In genomic region chr5:146933466-146933865, GRCm38 (mm10) we compare ENCODE assay signal across 26 mouse cellular contexts. TPM values are rescaled to one million over a fixed set of nuclear protein-coding genes. Genes with fewer than 3 reads are reported as not detected.
DNase-seq lines count a peak whose midpoint lies in the region; ATAC-seq and TF ChIP-seq lines count a peak whose summit lies in the region.
"Had no signal": no experiment of that assay in that cellular context is flagged by ENCODE, and none has a peak within 500 bp of the region (broad histone marks: within the 10 kb centered on the region; RNA-seq: fewer than 3 reads in every experiment).

No protein-coding gene starts in this region.

- H3K9me3 ChIP-seq in E14TG2a.4 (ENCODE audit: low read length): no peaks in the 10 kb centered on the region
- H3K9me3 ChIP-seq in midbrain, embryonic 13.5 days: no peaks in the 10 kb centered on the region
- H3K9me3 ChIP-seq in kidney, embryonic 14.5 days (ENCODE audit: control insufficient read depth, low read length): no peaks in the 10 kb centered on the region
- H3K9me3 ChIP-seq: G1E had no signal

- no peak overlapping the region for H3K4me2 ChIP-seq in midbrain, embryonic 13.5 days (replicated peaks)
- no peak overlapping the region for H3K4me2 ChIP-seq in kidney, embryonic 14.5 days (replicated peaks; ENCODE audit: low read depth, low read length)

- no peaks in the 10 kb centered on the region for H3K36me3 ChIP-seq in E14TG2a.4 (ENCODE audit: insufficient read depth, low read length)
- no peaks in the 10 kb centered on the region for H3K36me3 ChIP-seq in midbrain, embryonic 13.5 days
- no peaks in the 10 kb centered on the region for H3K36me3 ChIP-seq in kidney, embryonic 14.5 days (ENCODE audit: control insufficient read depth, insufficient read depth, low read length)
- H3K36me3 ChIP-seq: G1E had no signal

- H3K27me3 ChIP-seq in E14TG2a.4 (ENCODE audit: insufficient read depth, low read length): 0 out of 2 replicates have a peak, but pooled peaks cover 4% of the 10 kb centered on the region
- peaks cover 5% of the 10 kb centered on the region; the same call in 1 of the 2 replicates for H3K27me3 ChIP-seq in midbrain, embryonic 13.5 days
- no peaks in the 10 kb centered on the region for H3K27me3 ChIP-seq in kidney, embryonic 14.5 days (ENCODE audit: control insufficient read depth, insufficient read depth, low read length)
- H3K27me3 ChIP-seq: CH12.LX, Patski had no signal

- no peak overlapping the region for H3K27ac ChIP-seq in midbrain, embryonic 13.5 days
- H3K27ac ChIP-seq in layer of hippocampus, adult 2 months: no peak overlapping the region
- no peak overlapping the region for H3K27ac ChIP-seq in kidney, embryonic 14.5 days (ENCODE audit: low read depth, low read length)

- WGBS in midbrain, embryonic 13.5 days: 87% methylated on average over 12 of the region's 12 CpGs
- 88% methylated on average over 12 of the region's 12 CpGs for WGBS in kidney, embryonic 14.5 days

- no peak overlapping the region for H3K9ac ChIP-seq in midbrain, embryonic 13.5 days (replicated peaks)
- H3K9ac ChIP-seq in kidney, embryonic 14.5 days (ENCODE audit: low read depth, low read length): no peak overlapping the region

- TF ChIP-seq CTCF in E14TG2a.4 (conservative IDR thresholded peaks at IDR 0.05; ENCODE audit: low read length): no peak
- no peak for TF ChIP-seq CTCF in layer of hippocampus, adult 2 months (conservative IDR thresholded peaks at IDR 0.05)

- ATAC-seq in midbrain, embryonic 13.5 days: no peak
- no peak for ATAC-seq in kidney, embryonic 14.5 days (ENCODE audit: low FRiP score, low TSS enrichment)
- ATAC-seq: activated CD4-positive, CD25-positive, alpha-beta regulatory T cell, adult 4 months; CD4-positive, CD25-positive, alpha-beta regulatory T cell, adult 4 months; Patski had no signal

- DNase-seq in ES-CJ7 (ENCODE audit: low read depth, low spot score) (peak; percentile 78), R1 (ENCODE audit: low read depth, low spot score) (peak; percentile 72), ZHBTc4 (ENCODE audit: low read depth, low spot score) (peak; percentile 70)
- no peak for DNase-seq in lung, postnatal 10 days
- no peak for DNase-seq in layer of hippocampus, adult 2 months (ENCODE audit: low spot score in 2 of 2)
- DNase-seq: adrenal gland, adult 2 months; adrenal gland, adult 8-10 months; adrenal gland, postnatal 10 days; adrenal gland, postnatal 14 days; adrenal gland, postnatal 25 days; adrenal gland, postnatal 36 days; B cell, adult 2 months; cerebellum, adult 11 months; cerebellum, adult 11-12 months; cerebellum, adult 18-20 months; cerebellum, adult 2 months; cerebellum, adult 8-10 months; cerebellum, adult 9-10 months had no signal

- H3K4me3 ChIP-seq in E14TG2a.4 (replicated peaks; ENCODE audit: low read length): 0 out of 2 replicates have a peak overlapping the region, but pooled peaks have one; percentile 20
- no peak overlapping the region for H3K4me3 ChIP-seq in midbrain, embryonic 13.5 days (replicated peaks)
- H3K4me3 ChIP-seq in layer of hippocampus, adult 2 months: no peak overlapping the region
- no peak overlapping the region for H3K4me3 ChIP-seq in kidney, embryonic 14.5 days (ENCODE audit: low read length)

- H3K4me1 ChIP-seq in E14TG2a.4 (replicated peaks; ENCODE audit: low read depth, low read length): peaks cover 48% of the 10 kb centered on the region
- H3K4me1 ChIP-seq in midbrain, embryonic 13.5 days (replicated peaks): no peaks in the 10 kb centered on the region
- no peaks in the 10 kb centered on the region for H3K4me1 ChIP-seq in kidney, embryonic 14.5 days (ENCODE audit: control insufficient read depth, insufficient read depth, low read length)

RNA-seq across cellular contexts. Expression of gene Gtf3a, which starts 15.0 kb away (rescaled TPM):
- polyA plus RNA-seq in midbrain, embryonic 13.5 days (2015; fragmentation: Nextera tagmentation; extraction: Ambion mirVana): 98.2 and 99.9 TPM in 2 replicates
- total RNA-seq in layer of hippocampus, adult 2 months (2021): 10 to 100 TPM; 23.3 to 24.7 TPM
- polyA plus RNA-seq in kidney, embryonic 14.5 days (2014; fragmentation: Nextera tagmentation; extraction: Ambion mirVana): 137 and 140 TPM in 2 replicates

RNA-seq across cellular contexts. Expression of gene Mtif3, which starts 30.1 kb away (rescaled TPM):
- 25.9 and 30.6 TPM in 2 replicates for polyA plus RNA-seq in midbrain, embryonic 13.5 days (2015; fragmentation: Nextera tagmentation; extraction: Ambion mirVana)
- total RNA-seq in layer of hippocampus, adult 2 months (2021): 10 to 100 TPM; 20.1 to 20.3 TPM
- polyA plus RNA-seq in kidney, embryonic 14.5 days (2014; fragmentation: Nextera tagmentation; extraction: Ambion mirVana): 21.1 and 24.3 TPM in 2 replicates

Comparison
In these comparisons a context has a peak if more than half of its experiments do, and no peak if none do; other contexts are left out.
1. DNase-seq: peak in ES-CJ7 (single experiment), R1 (single experiment) and ZHBTc4 (single experiment); none in lung, postnatal 10 days (single experiment) and layer of hippocampus, adult 2 months (0 of 2).